In genomic region chr12:71637248-71637647, GRCm38 (mm10) we compare ENCODE assay signal across 25 mouse cellular contexts.
DNase-seq lines count a peak whose midpoint lies in the region; ATAC-seq and TF ChIP-seq lines count a peak whose summit lies in the region.
"Had no signal": no experiment of that assay in that cellular context is flagged by ENCODE, and none has a peak within 500 bp of the region (broad histone marks: within the 10 kb centered on the region; RNA-seq: fewer than 3 reads in every experiment).

No protein-coding gene starts in this region.

- no peak overlapping the region for H3K4me2 ChIP-seq in intestine, embryonic 14.5 days (ENCODE audit: low read length)
- H3K4me2 ChIP-seq in intestine, postnatal 0 days (replicated peaks; ENCODE audit: low read depth): no peak overlapping the region
- no peak overlapping the region for H3K4me2 ChIP-seq in lung, postnatal 0 days (replicated peaks; ENCODE audit: low read depth, low read length)
- H3K4me2 ChIP-seq: embryonic facial prominence, embryonic 15.5 days; hindbrain, embryonic 13.5 days had no signal

- 62% methylated on average over 3 of the region's 3 CpGs for WGBS in intestine, embryonic 14.5 days
- 57% methylated on average over 3 of the region's 3 CpGs for WGBS in intestine, postnatal 0 days
- 32% methylated on average over 3 of the region's 3 CpGs for WGBS in lung, postnatal 0 days

- no peak overlapping the region for H3K4me3 ChIP-seq in intestine, embryonic 14.5 days (ENCODE audit: low read depth, low read length)
- no peak overlapping the region for H3K4me3 ChIP-seq in intestine, postnatal 0 days (ENCODE audit: low read depth, low read length)
- H3K4me3 ChIP-seq in lung, postnatal 0 days (ENCODE audit: low read depth, low read length): no peak overlapping the region
- H3K4me3 ChIP-seq: embryonic facial prominence, embryonic 15.5 days; erythroblast, embryonic 14.5 days; forebrain, embryonic 10.5 days; heart, embryonic 10.5 days; hindbrain, embryonic 13.5 days had no signal

- no peaks in the 10 kb centered on the region for H3K9me3 ChIP-seq in intestine, embryonic 14.5 days (ENCODE audit: control insufficient read depth, low read length)
- H3K9me3 ChIP-seq in intestine, postnatal 0 days (ENCODE audit: control insufficient read depth): no peaks in the 10 kb centered on the region
- H3K9me3 ChIP-seq in lung, postnatal 0 days (ENCODE audit: low read length): no peaks in the 10 kb centered on the region
- H3K9me3 ChIP-seq: embryonic facial prominence, embryonic 15.5 days; forebrain, embryonic 10.5 days; G1E; heart, embryonic 10.5 days; hindbrain, embryonic 13.5 days had no signal

- no peak overlapping the region for H3K27ac ChIP-seq in intestine, embryonic 14.5 days (ENCODE audit: low read depth)
- H3K27ac ChIP-seq in intestine, postnatal 0 days (ENCODE audit: low read depth, low read length): no peak overlapping the region
- H3K27ac ChIP-seq in lung, postnatal 0 days (ENCODE audit: low read length): no peak overlapping the region
- H3K27ac ChIP-seq: embryonic facial prominence, embryonic 15.5 days; forebrain, embryonic 10.5 days; heart, embryonic 10.5 days; hindbrain, embryonic 13.5 days; hindbrain, postnatal 0 days had no signal

- H3K36me3 ChIP-seq in intestine, embryonic 14.5 days (ENCODE audit: control insufficient read depth, insufficient read depth, low read length): no peaks in the 10 kb centered on the region
- H3K36me3 ChIP-seq in intestine, postnatal 0 days (ENCODE audit: control insufficient read depth, insufficient read depth): no peaks in the 10 kb centered on the region
- H3K36me3 ChIP-seq in lung, postnatal 0 days (ENCODE audit: insufficient read depth, low read length): no peaks in the 10 kb centered on the region
- H3K36me3 ChIP-seq: embryonic facial prominence, embryonic 15.5 days; forebrain, embryonic 10.5 days; G1E; heart, embryonic 10.5 days; hindbrain, embryonic 13.5 days had no signal

- H3K27me3 ChIP-seq in intestine, embryonic 14.5 days (replicated peaks; ENCODE audit: control insufficient read depth, insufficient read depth, low read length): no peaks in the 10 kb centered on the region
- H3K27me3 ChIP-seq in intestine, postnatal 0 days (replicated peaks; ENCODE audit: control insufficient read depth, insufficient read depth, low read length): no peaks in the 10 kb centered on the region
- H3K27me3 ChIP-seq in lung, postnatal 0 days (replicated peaks; ENCODE audit: insufficient read depth, low read length): no peaks in the 10 kb centered on the region
- H3K27me3 ChIP-seq: embryonic facial prominence, embryonic 15.5 days; hindbrain, embryonic 13.5 days had no signal

- H3K9ac ChIP-seq in intestine, embryonic 14.5 days (ENCODE audit: low read length): no peak overlapping the region
- no peak overlapping the region for H3K9ac ChIP-seq in intestine, postnatal 0 days (ENCODE audit: low read depth, low read length)
- H3K9ac ChIP-seq in lung, postnatal 0 days (replicated peaks; ENCODE audit: low read depth): no peak overlapping the region
- H3K9ac ChIP-seq: embryonic facial prominence, embryonic 15.5 days; hindbrain, embryonic 13.5 days had no signal

- TF ChIP-seq EP300 in lung, postnatal 0 days (IDR thresholded peaks at IDR 0.05): peak; percentile 52; the same call in 1 of the 2 replicates

- ATAC-seq in intestine, embryonic 14.5 days (replicated peaks; ENCODE audit: low FRiP score, low TSS enrichment, low read depth): no peak
- no peak for ATAC-seq in intestine, postnatal 0 days
- ATAC-seq in lung, postnatal 0 days: peak; percentile 79
- ATAC-seq: activated CD4-positive, CD25-positive, alpha-beta regulatory T cell, adult 4 months; CD4-positive, CD25-positive, alpha-beta regulatory T cell, adult 4 months; forebrain, embryonic 14.5 days; hindbrain, postnatal 0 days; Patski had no signal

- H3K4me1 ChIP-seq in intestine, embryonic 14.5 days (replicated peaks; ENCODE audit: control insufficient read depth, insufficient read depth, low read length): peaks cover 14% of the 10 kb centered on the region; the same call in 1 of the 2 replicates
- H3K4me1 ChIP-seq in intestine, postnatal 0 days (replicated peaks; ENCODE audit: control insufficient read depth, insufficient read depth, low read length): no peaks in the 10 kb centered on the region
- no peaks in the 10 kb centered on the region; the same call in 1 of the 2 replicates for H3K4me1 ChIP-seq in lung, postnatal 0 days (ENCODE audit: insufficient read depth, low read depth, low read length)
- H3K4me1 ChIP-seq: embryonic facial prominence, embryonic 15.5 days had no signal

- DNase-seq in intestine, embryonic 14.5 days (ENCODE audit: low spot score): peak; percentile 21
- DNase-seq in lung, postnatal 0 days (ENCODE audit: low spot score): peak; percentile 81
- DNase-seq in lung, postnatal 14 days: no peak
- peak; percentile 9 for DNase-seq in 416B (ENCODE audit: low read depth)
- no peak for DNase-seq in thymus, postnatal 36 days
- DNase-seq: adrenal gland, postnatal 36 days; B cell, adult 2 months; cerebellum, adult 8-10 months; cerebellum, postnatal 14 days; embryo, embryonic 11 days; gastrocnemius, postnatal 36 days; heart, adult 18-20 months; heart, postnatal 10 days had no signal

- TF ChIP-seq CTCF in intestine, postnatal 0 days (IDR thresholded peaks at IDR 0.05; ENCODE audit: low read depth): no peak
- TF ChIP-seq CTCF in lung, postnatal 0 days (IDR thresholded peaks at IDR 0.05): no peak

Comparison
In these comparisons a context has a peak if more than half of its experiments do, and no peak if none do; other contexts are left out.
1. DNase-seq: peak in intestine, embryonic 14.5 days (single experiment), lung, postnatal 0 days (single experiment) and 416B (single experiment); none in lung, postnatal 14 days (single experiment) and thymus, postnatal 36 days (0 of 2).